Mouse (Mus musculus): Measurements from ENCODE around the gene Mrpl16. TPM values are rescaled to one million over a fixed set of nuclear protein-coding genes. Genes with fewer than 3 reads are reported as not detected.

Gene Mrpl16
- 39.7 and 42.4 TPM in 2 replicates for polyA plus RNA-seq (2015; fragmentation: Nextera tagmentation; extraction: Ambion mirVana)

- peak; percentile 91 for ATAC-seq
- Histone ChIP-seq H3K27ac (ENCODE audit: low read length) (peak within 1 kb of the TSS; percentile 28), H3K4me3 (replicated peaks; ENCODE audit: low read length) (peak within 1 kb of the TSS; percentile 75), H3K27me3 (replicated peaks; ENCODE audit: control insufficient read depth, insufficient read depth, low read length) (no peaks in the 10 kb centered on the region), H3K9ac (replicated peaks; ENCODE audit: low read depth, low read length) (peak within 1 kb of the TSS; percentile 71), H3K9me3 (ENCODE audit: control insufficient read depth, low read length) (no peaks in the 10 kb centered on the region), H3K4me2 (ENCODE audit: low read length) (peak within 1 kb of the TSS; percentile 89), H3K4me1 (replicated peaks; ENCODE audit: control insufficient read depth, insufficient read depth, low read length) (peaks cover 10% of the 10 kb centered on the region), H3K36me3 (ENCODE audit: control insufficient read depth, insufficient read depth) (peaks cover 10% of the 10 kb centered on the region)
- under 1% methylated on average over 30 of the region's 30 CpGs for WGBS
These were observed at the start of gene Mrpl16 for GRCm38 (mm10) chr19:11770205-11770892. Gene Mrpl16, plus strand, starts transcription at chr19:11770391.

DNA sequence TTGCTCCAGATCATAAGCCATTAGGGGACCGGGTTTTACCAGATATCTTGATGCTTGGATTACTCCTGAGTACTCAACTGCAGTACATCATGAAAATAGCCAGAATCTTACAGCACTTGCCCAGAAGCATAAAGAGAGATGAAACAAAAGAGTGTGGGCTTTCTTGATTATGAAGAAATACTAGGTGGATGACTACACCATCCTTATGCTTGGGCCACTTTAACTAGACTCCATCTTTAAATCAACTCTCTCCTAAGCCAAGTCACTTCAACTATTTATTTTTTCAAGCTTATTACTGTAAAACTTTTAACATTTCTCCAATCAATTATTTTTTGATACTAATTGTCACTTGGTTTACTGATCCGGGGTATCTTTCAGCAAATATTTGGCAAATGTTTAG, 46.3 kb upstream of the Mrpl16 start:
- Histone ChIP-seq H3K9ac (replicated peaks; ENCODE audit: low read depth, low read length) (no peak overlapping the region), H3K27me3 (replicated peaks; ENCODE audit: control insufficient read depth, insufficient read depth, low read length) (no peaks in the 10 kb centered on the region), H3K9me3 (ENCODE audit: control insufficient read depth, low read length) (no peaks in the 10 kb centered on the region), H3K4me1 (replicated peaks; ENCODE audit: control insufficient read depth, insufficient read depth, low read length) (no peaks in the 10 kb centered on the region), H3K4me2 (ENCODE audit: low read length) (no peak overlapping the region), H3K36me3 (ENCODE audit: control insufficient read depth, insufficient read depth) (no peaks in the 10 kb centered on the region), H3K4me3 (replicated peaks; ENCODE audit: low read length) (no peak overlapping the region), H3K27ac (ENCODE audit: low read length) (no peak overlapping the region)
- ATAC-seq, result no peak
- WGBS, result 87% methylated on average over 2 of the region's 2 CpGs

- ATAC-seq, result no peak
- WGBS, result 85% methylated on average over 6 of the region's 6 CpGs
- H3K9ac ChIP-seq (replicated peaks; ENCODE audit: low read depth, low read length), result no peak overlapping the region
- H3K27ac ChIP-seq (ENCODE audit: low read length), result no peak overlapping the region
- no peak overlapping the region for H3K4me2 ChIP-seq (ENCODE audit: low read length)
- H3K4me3 ChIP-seq (replicated peaks; ENCODE audit: low read length), result no peak overlapping the region
- H3K4me1 ChIP-seq (replicated peaks; ENCODE audit: control insufficient read depth, insufficient read depth, low read length), result no peaks in the 10 kb centered on the region
- H3K9me3 ChIP-seq (ENCODE audit: control insufficient read depth, low read length), result no peaks in the 10 kb centered on the region
- H3K27me3 ChIP-seq (replicated peaks; ENCODE audit: control insufficient read depth, insufficient read depth, low read length), result no peaks in the 10 kb centered on the region
- no peaks in the 10 kb centered on the region for H3K36me3 ChIP-seq (ENCODE audit: control insufficient read depth, insufficient read depth)
These were observed 45.9 kb upstream of the Mrpl16 start for GRCm38 (mm10) chr19:11724275-11724674.

- Histone ChIP-seq H3K27me3 (replicated peaks; ENCODE audit: control insufficient read depth, insufficient read depth, low read length) (no peaks in the 10 kb centered on the region), H3K4me3 (replicated peaks; ENCODE audit: low read length) (no peak overlapping the region), H3K9me3 (ENCODE audit: control insufficient read depth, low read length) (no peaks in the 10 kb centered on the region), H3K4me2 (ENCODE audit: low read length) (no peak overlapping the region), H3K36me3 (ENCODE audit: control insufficient read depth, insufficient read depth) (no peaks in the 10 kb centered on the region), H3K9ac (replicated peaks; ENCODE audit: low read depth, low read length) (no peak overlapping the region), H3K27ac (ENCODE audit: low read length) (no peak overlapping the region), H3K4me1 (replicated peaks; ENCODE audit: control insufficient read depth, insufficient read depth, low read length) (no peaks in the 10 kb centered on the region)
- no peak for ATAC-seq
- WGBS, result 84% methylated on average over 2 of the region's 2 CpGs
These were observed 44.3 kb upstream of the Mrpl16 start for GRCm38 (mm10) chr19:11725915-11726314.

DNA sequence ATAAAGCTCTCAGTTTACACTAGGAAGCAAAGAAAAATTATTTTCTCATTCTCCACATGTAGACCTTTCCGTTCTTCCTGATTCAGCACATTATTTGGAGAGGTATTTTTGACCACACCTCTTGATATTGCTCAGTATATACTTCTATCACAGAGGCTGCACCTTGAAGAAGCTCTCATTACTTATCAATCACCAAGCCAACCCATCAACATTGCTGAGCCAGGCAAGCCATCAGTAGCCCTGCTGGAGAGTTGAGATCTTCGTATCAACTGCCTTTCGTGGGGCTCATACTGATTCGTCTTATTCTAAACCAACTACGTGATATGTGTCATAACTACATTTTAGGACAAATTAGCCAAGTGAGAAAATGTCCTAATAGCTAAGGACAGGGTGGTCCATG, 42.9 kb upstream of the Mrpl16 start:
- Histone ChIP-seq H3K4me1 (replicated peaks; ENCODE audit: control insufficient read depth, insufficient read depth, low read length) (no peaks in the 10 kb centered on the region), H3K27me3 (replicated peaks; ENCODE audit: control insufficient read depth, insufficient read depth, low read length) (no peaks in the 10 kb centered on the region), H3K36me3 (ENCODE audit: control insufficient read depth, insufficient read depth) (no peaks in the 10 kb centered on the region), H3K4me3 (replicated peaks; ENCODE audit: low read length) (no peak overlapping the region), H3K4me2 (ENCODE audit: low read length) (no peak overlapping the region), H3K27ac (ENCODE audit: low read length) (no peak overlapping the region), H3K9me3 (ENCODE audit: control insufficient read depth, low read length) (no peaks in the 10 kb centered on the region), H3K9ac (replicated peaks; ENCODE audit: low read depth, low read length) (no peak overlapping the region)
- 93% methylated on average over 5 of the region's 5 CpGs for WGBS
- no peak for ATAC-seq

DNA sequence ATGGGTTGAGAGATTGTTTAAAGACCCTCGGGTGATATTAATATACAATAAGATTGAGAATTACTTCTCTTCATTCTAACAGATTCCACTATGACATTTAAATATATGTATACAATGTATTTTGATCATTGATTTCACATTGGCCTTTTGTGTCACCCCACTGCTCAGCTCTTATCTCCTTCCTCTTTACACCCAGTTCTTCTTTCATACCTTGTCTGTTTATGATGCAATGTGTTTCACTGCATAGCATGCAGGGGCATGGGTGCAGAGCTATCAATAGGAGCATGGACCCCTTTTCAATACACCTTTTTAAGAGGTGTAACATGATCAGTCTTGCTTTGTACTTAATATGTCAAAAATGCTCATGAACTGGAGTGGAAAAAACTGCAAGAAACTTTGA, 39.9 kb upstream of the Mrpl16 start:
- no peak overlapping the region for H3K27ac ChIP-seq (ENCODE audit: low read length)
- no peak overlapping the region for H3K4me3 ChIP-seq (replicated peaks; ENCODE audit: low read length)
- WGBS, result 78% methylated on average over 1 of the region's 1 CpGs
- no peaks in the 10 kb centered on the region for H3K36me3 ChIP-seq (ENCODE audit: control insufficient read depth, insufficient read depth)
- no peak overlapping the region for H3K9ac ChIP-seq (replicated peaks; ENCODE audit: low read depth, low read length)
- no peaks in the 10 kb centered on the region for H3K27me3 ChIP-seq (replicated peaks; ENCODE audit: control insufficient read depth, insufficient read depth, low read length)
- no peak for ATAC-seq
- no peak overlapping the region for H3K4me2 ChIP-seq (ENCODE audit: low read length)
- H3K9me3 ChIP-seq (ENCODE audit: control insufficient read depth, low read length), result no peaks in the 10 kb centered on the region
- no peaks in the 10 kb centered on the region for H3K4me1 ChIP-seq (replicated peaks; ENCODE audit: control insufficient read depth, insufficient read depth, low read length)

DNA sequence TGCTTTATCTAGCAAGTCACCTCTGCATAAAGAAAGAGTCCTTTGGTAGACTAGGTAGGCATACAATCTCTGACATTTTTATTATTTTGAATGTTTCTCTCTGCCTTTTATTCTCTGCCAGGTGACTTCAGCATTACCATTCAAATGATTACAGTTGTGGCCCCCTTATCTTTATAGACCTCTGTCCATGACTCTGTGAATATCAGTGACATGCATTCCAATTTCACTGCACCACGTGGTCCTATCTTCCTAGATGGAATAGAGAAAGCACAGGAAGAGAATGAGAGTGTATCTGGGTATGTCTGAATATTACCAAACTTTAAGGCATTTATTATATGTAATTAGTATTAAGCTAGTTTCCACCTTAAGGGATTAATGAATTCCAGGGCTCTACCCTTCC, 33.7 kb upstream of the Mrpl16 start:
- no peaks in the 10 kb centered on the region for H3K9me3 ChIP-seq (ENCODE audit: control insufficient read depth, low read length)
- no peak overlapping the region for H3K4me3 ChIP-seq (replicated peaks; ENCODE audit: low read length)
- no peaks in the 10 kb centered on the region for H3K36me3 ChIP-seq (ENCODE audit: control insufficient read depth, insufficient read depth)
- no peaks in the 10 kb centered on the region for H3K4me1 ChIP-seq (replicated peaks; ENCODE audit: control insufficient read depth, insufficient read depth, low read length)
- no peaks in the 10 kb centered on the region for H3K27me3 ChIP-seq (replicated peaks; ENCODE audit: control insufficient read depth, insufficient read depth, low read length)
- H3K4me2 ChIP-seq (ENCODE audit: low read length), result no peak overlapping the region
- no peak for ATAC-seq
- no peak overlapping the region for H3K27ac ChIP-seq (ENCODE audit: low read length)
- no peak overlapping the region for H3K9ac ChIP-seq (replicated peaks; ENCODE audit: low read depth, low read length)
- WGBS, result 57% methylated on average over 1 of the region's 1 CpGs

DNA sequence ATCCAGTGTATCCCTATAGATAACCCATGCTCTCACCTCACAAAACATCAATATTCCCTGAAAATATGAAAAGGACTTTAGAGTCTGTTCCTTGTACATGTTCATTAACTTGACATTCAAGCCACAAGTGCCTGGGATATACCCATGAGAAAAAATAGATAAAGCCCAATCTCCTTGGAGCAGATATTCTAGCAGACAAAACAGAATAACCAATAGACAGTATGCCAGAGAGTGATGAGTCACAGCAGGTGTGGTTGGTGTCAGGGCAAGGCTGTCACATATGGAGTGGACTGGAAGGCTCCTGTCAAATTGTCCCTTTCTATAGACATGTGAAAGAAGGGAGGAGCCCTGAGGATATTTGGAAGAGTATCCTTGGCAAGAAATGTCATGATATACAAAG, 24.5 kb upstream of the Mrpl16 start:
- Histone ChIP-seq H3K4me2 (ENCODE audit: low read length) (no peak overlapping the region), H3K4me1 (replicated peaks; ENCODE audit: control insufficient read depth, insufficient read depth, low read length) (no peaks in the 10 kb centered on the region), H3K36me3 (ENCODE audit: control insufficient read depth, insufficient read depth) (no peaks in the 10 kb centered on the region), H3K9ac (replicated peaks; ENCODE audit: low read depth, low read length) (no peak overlapping the region), H3K4me3 (replicated peaks; ENCODE audit: low read length) (no peak overlapping the region), H3K27ac (ENCODE audit: low read length) (no peak overlapping the region), H3K9me3 (ENCODE audit: control insufficient read depth, low read length) (no peaks in the 10 kb centered on the region), H3K27me3 (replicated peaks; ENCODE audit: control insufficient read depth, insufficient read depth, low read length) (no peaks in the 10 kb centered on the region)
- ATAC-seq, result no peak

GRCm38 (mm10) chr19:11747298-11747697, 22.9 kb upstream of the Mrpl16 start, which contains the start of gene Gif:
Gene Gif, plus strand, starts transcription at chr19:11747554.
- Histone ChIP-seq H3K9me3 (ENCODE audit: control insufficient read depth, low read length) (no peaks in the 10 kb centered on the region), H3K27ac (ENCODE audit: low read length) (no peak within 1 kb of the TSS), H3K36me3 (ENCODE audit: control insufficient read depth, insufficient read depth) (no peaks in the 10 kb centered on the region), H3K27me3 (replicated peaks; ENCODE audit: control insufficient read depth, insufficient read depth, low read length) (no peaks in the 10 kb centered on the region), H3K4me1 (replicated peaks; ENCODE audit: control insufficient read depth, insufficient read depth, low read length) (no peaks in the 10 kb centered on the region), H3K9ac (replicated peaks; ENCODE audit: low read depth, low read length) (no peak within 1 kb of the TSS), H3K4me2 (ENCODE audit: low read length) (no peak within 1 kb of the TSS), H3K4me3 (replicated peaks; ENCODE audit: low read length) (no peak within 1 kb of the TSS)
- 81% methylated on average over 2 of the region's 2 CpGs for WGBS
- ATAC-seq, result no peak

DNA sequence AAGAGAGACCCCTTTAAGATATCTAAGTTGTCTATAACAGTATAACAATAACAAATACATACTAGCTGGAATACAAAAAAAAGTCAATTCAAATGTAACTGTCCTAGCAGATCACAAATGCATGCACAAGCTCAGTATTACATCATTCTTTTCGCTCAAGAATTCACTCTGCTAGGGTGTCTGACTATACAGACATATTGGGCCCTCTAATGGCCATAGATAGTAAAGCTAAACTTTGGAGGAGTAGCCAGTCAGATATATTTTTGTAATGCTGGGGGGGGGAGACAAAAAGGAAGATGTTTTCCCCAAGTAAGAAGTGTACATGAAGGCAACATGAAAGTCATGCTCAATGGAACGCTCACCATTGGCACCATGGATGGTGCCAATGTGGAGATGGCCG, 5.1 kb upstream of the Mrpl16 start:
- Histone ChIP-seq H3K4me2 (ENCODE audit: low read length) (no peak overlapping the region), H3K9me3 (ENCODE audit: control insufficient read depth, low read length) (no peaks in the 10 kb centered on the region), H3K4me1 (replicated peaks; ENCODE audit: control insufficient read depth, insufficient read depth, low read length) (0 out of 2 replicates have a peak, but pooled peaks cover 2% of the 10 kb centered on the region), H3K4me3 (replicated peaks; ENCODE audit: low read length) (no peak overlapping the region), H3K36me3 (ENCODE audit: control insufficient read depth, insufficient read depth) (no peaks in the 10 kb centered on the region), H3K27me3 (replicated peaks; ENCODE audit: control insufficient read depth, insufficient read depth, low read length) (no peaks in the 10 kb centered on the region), H3K27ac (ENCODE audit: low read length) (no peak overlapping the region), H3K9ac (replicated peaks; ENCODE audit: low read depth, low read length) (no peak overlapping the region)
- ATAC-seq, result no peak
- WGBS, result 87% methylated on average over 3 of the region's 3 CpGs

Data from forebrain, embryonic 16.5 days (tissue).